Mouse (Mus musculus) midbrain, embryonic 15.5 days (tissue): ENCODE measurements around the gene Vmn1r25. TPM values are rescaled to one million over a fixed set of nuclear protein-coding genes. Genes with fewer than 3 reads are reported as not detected.
"Not testable (repeated sequence)": the region's sequence is repeated elsewhere in the genome, so short reads cannot be mapped to it uniquely, and the experiment has no call there.

Source experiments
- ATAC-seq: fragments of 200-750 bp; cut with Nextera tagmentation; replicated peaks from 2 replicates; pipeline ENCODE4 v1.8.0; 2017; ENCODE audit warnings: moderate TSS enrichment
- H3K27ac ChIP-seq: fragments of 300-500 bp; sonication (generic); 2 replicates; pipeline ENCODE4 v1.5.1; 2015; ENCODE audit warnings: mild to moderate bottlenecking, inconsistent platforms
- H3K27me3 ChIP-seq: fragments of 300-500 bp; sonication (generic); replicated peaks from 2 replicates; pipeline ENCODE4 v1.6.1; 2015; ENCODE audit warnings: inconsistent platforms
- H3K36me3 ChIP-seq: fragments of 300-500 bp; sonication (generic); replicated peaks from 2 replicates; pipeline ENCODE4 v1.6.1; 2015; ENCODE audit warnings: inconsistent platforms
- H3K4me1 ChIP-seq: fragments of 300-500 bp; sonication (generic); 2 replicates; pipeline ENCODE4 v1.6.1; 2015; ENCODE audit warnings: inconsistent platforms
- H3K4me2 ChIP-seq: fragments of 300-500 bp; sonication (generic); 2 replicates; pipeline ENCODE4 v1.6.1; 2015; ENCODE audit warnings: inconsistent platforms, mild to moderate bottlenecking, moderate library complexity
- H3K4me3 ChIP-seq: fragments of 300-500 bp; sonication (generic); 2 replicates; pipeline ENCODE4 v1.5.1; 2015; ENCODE audit warnings: mild to moderate bottlenecking, inconsistent platforms
- H3K9ac ChIP-seq: fragments of 300-500 bp; sonication (generic); 2 replicates; pipeline ENCODE4 v1.6.1; 2015; ENCODE audit warnings: mild to moderate bottlenecking, inconsistent platforms
- H3K9me3 ChIP-seq: fragments of 300-500 bp; sonication (generic); 2 replicates; pipeline ENCODE4 v1.6.1; 2016; ENCODE audit warnings: inconsistent platforms
- WGBS: fragments of 180-500 bp; shearing (Covaris S2); methylation state at CpG from one replicate; pipeline ENCODE4 v1.1.7; 2015; ENCODE audit warnings: mixed read lengths; 5-methylcytosine and 5-hydroxymethylcytosine counted together
- polyA plus RNA-seq: library from polyadenylated mRNA; unstranded; fragments of >200 nt; fragmentation: Nextera tagmentation; extraction: Ambion mirVana; gene quantifications from 2 replicates; pipeline ENCODE4 v1.2.1, GENCODE M21; 2015

Vmn1r25 gene
- polyA plus RNA-seq: not detected in 2 replicates

DNA sequence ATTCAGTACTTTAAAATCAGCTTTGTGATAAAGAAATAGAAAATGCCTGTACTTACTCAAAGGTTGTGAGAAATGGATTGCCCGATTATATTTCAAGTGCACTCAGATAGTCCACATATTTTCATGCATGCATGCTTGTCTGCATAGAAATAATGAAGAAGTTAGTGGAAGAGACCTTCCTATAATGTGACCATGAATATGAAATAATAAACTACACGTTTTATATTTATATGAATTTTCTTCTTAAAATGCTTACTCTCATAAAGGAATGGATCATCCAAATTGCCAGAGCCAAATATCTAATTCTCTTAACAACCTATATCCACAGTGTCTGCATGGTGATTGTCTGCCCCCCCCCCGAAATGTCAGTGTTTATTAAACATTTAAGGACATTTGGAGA, at the start of gene Vmn1r25:
TSS of gene Vmn1r25 (minus strand) at position 101 of the 400 bp plus-strand sequence.
- WGBS: 66% methylated on average over 3 of the region's 3 CpGs

DNA sequence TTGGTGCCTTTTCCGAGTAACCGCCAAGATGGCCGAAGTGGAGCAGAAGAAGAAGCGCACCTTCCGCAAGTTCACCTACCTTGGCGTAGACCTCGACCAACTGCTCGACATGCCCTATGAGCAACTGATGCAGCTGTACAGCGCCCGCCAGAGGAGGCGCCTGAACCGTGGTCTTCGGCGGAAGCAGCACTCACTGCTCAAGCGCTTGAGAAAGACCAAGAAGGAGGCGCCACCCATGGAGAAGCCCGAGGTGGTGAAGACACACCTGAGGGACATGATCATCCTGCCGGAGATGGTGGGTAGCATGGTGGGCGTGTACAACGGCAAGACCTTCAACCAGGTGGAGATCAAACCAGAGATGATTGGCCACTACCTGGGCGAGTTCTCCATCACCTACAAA, 36.9 kb upstream of the Vmn1r25 start:
- H3K27ac ChIP-seq, H3K4me1 ChIP-seq, H3K4me2 ChIP-seq, H3K36me3 ChIP-seq, H3K9ac ChIP-seq, H3K27me3 ChIP-seq, ATAC-seq, H3K4me3 ChIP-seq, H3K9me3 ChIP-seq: not testable (repeated sequence)
- WGBS: 95% methylated on average over 21 of the region's 21 CpGs

More for the DNA sequence above, at the start of gene Vmn1r25:
- H3K4me2 ChIP-seq: no peak within 1 kb of the TSS
- no peaks in the 10 kb centered on the region for H3K9me3 ChIP-seq
- ATAC-seq: no peak
- H3K36me3 ChIP-seq: no peaks in the 10 kb centered on the region
- H3K27ac ChIP-seq: no peak within 1 kb of the TSS
- H3K27me3 ChIP-seq: no peaks in the 10 kb centered on the region
- no peaks in the 10 kb centered on the region for H3K4me1 ChIP-seq
- no peak within 1 kb of the TSS for H3K4me3 ChIP-seq
- H3K9ac ChIP-seq: no peak within 1 kb of the TSS

DNA sequence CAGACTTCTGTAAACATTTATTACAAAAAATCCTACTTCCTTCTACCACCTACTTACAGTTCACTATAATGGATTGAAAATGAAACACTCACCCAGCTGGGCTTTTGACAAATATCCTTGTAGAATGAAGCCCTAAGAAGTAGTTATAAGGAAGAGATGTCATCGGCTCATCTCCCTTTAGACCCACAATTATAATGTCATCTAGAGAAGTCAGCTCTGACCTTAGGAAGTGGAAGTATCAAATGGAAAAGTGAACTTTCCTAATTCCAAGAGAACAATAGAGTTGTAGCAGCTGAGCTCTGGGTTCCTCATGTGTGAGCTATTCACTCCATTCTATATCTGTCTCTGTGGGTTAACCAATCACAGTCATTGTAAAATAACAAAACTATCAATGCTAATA, 34.4 kb upstream of the Vmn1r25 start, which contains the start of gene Vmn1r26:
TSS of gene Vmn1r26 (minus strand) at position 101 of the 400 bp plus-strand sequence.
- no peak within 1 kb of the TSS for H3K27ac ChIP-seq
- H3K4me2 ChIP-seq: no peak within 1 kb of the TSS
- H3K4me1 ChIP-seq: no peaks in the 10 kb centered on the region
- H3K9ac ChIP-seq: no peak within 1 kb of the TSS
- H3K9me3 ChIP-seq: no peaks in the 10 kb centered on the region
- no peak within 1 kb of the TSS for H3K4me3 ChIP-seq
- WGBS: 96% methylated on average over 1 of the region's 1 CpGs
- no peak for ATAC-seq
- no peaks in the 10 kb centered on the region for H3K27me3 ChIP-seq
- no peaks in the 10 kb centered on the region for H3K36me3 ChIP-seq

DNA sequence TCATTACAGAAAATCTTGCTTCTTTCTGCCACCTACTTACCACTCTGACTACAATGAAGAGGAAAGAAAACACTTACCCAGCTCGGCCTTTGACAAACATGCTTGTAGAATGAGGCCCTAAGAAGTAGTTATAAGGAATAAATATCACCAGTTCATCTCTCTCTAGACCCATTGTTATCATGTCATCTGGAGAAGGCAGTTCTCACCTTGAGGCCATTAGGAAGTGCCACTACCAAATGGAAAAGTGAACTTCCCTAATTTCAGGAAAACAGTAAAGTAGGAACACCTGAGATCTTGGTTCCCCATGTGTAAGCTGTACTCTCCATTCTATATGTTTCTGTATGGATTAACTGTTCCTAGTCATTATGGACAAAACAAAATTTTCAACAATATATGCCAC, 19.2 kb downstream of the Vmn1r25 start, which contains the start of gene Vmn1r24:
TSS of gene Vmn1r24 (minus strand) at position 101 of the 400 bp plus-strand sequence.
- not testable (repeated sequence) for H3K36me3 ChIP-seq, H3K9me3 ChIP-seq, H3K9ac ChIP-seq, H3K4me2 ChIP-seq, H3K4me1 ChIP-seq, H3K27ac ChIP-seq, H3K27me3 ChIP-seq, ATAC-seq, H3K4me3 ChIP-seq
- 86% methylated on average over 1 of the region's 1 CpGs for WGBS

Other genes with a start within 250 kb of the Vmn1r25 start
- gene Vopp1, start 155.7 kb downstream of the Vmn1r25 start, polyA plus RNA-seq: 241 and 243 TPM in 2 replicates
- gene Vmn1r21, start 130.5 kb downstream of the Vmn1r25 start, polyA plus RNA-seq: not detected in 2 replicates
- not detected in 2 replicates for gene Vmn1r22, start 72.8 kb downstream of the Vmn1r25 start, polyA plus RNA-seq
- not detected in 2 replicates for gene Vmn1r23, start 54.0 kb downstream of the Vmn1r25 start, polyA plus RNA-seq
- not detected in 2 replicates for gene Vmn1r24, start 19.3 kb downstream of the Vmn1r25 start, polyA plus RNA-seq
- not detected in 2 replicates for gene Vmn1r26, start 34.3 kb upstream of the Vmn1r25 start, polyA plus RNA-seq
- not detected in 2 replicates for gene Vmn1r27, start 238.0 kb upstream of the Vmn1r25 start, polyA plus RNA-seq